Mouse (Mus musculus): Measurements from ENCODE around the gene Flt3l.

DNA sequence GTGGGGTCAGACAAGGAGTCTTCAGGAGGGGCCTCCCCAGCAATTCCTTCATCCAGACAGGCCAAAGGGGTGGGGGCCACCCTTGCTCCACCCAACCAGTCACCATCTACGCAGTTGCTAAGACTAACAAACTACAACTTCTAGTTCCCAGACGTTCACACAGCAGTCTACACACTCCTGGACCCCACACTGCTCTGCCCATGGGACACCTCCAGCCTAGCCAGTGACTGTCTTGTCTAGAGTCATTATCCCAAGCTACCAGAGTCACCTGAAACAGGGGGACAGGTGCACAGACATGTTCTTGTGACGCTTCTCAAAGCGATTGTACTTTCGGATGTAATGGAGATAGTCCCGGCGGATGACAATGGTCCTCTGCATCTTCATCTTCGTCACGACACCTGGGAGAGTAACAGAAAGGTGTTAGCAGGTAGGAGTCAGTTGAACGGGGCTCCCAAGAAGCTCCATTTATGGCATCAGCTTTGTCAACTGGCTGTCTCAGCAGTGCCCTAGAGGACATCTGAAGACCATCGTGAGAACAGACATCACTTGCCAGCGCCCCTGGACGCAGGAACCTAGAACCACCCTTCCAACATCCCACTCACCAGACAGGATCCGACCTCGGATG lies 13.6 kb downstream of the Flt3l start:
- no peak for TF ChIP-seq EP300 (IDR thresholded peaks at IDR 0.05; ENCODE audit: low read depth)
- TF ChIP-seq CTCF (IDR thresholded peaks at IDR 0.05; ENCODE audit: low read depth), result no peak

Data from liver, postnatal 0 days (tissue).